Mouse (Mus musculus) MEL-GATA-1-ER (cell line): ENCODE data around the gene Gm29564.
"Not testable (repeated sequence)": the region's sequence is repeated elsewhere in the genome, so short reads cannot be mapped to it uniquely, and the experiment has no call there.

Experiments used
- DNase-seq: peaks from one replicate; pipeline ENCODE4 v3.0.0-alpha.2; 2012; ENCODE audit warnings: low read depth; ENCODE audit errors: extremely low read depth

Gene Gm29564

GRCm38 (mm10) chrY:78212693-78213092 is at the start of gene Gm29564:
Gene Gm29564 (plus strand): TSS chrY:78212993.
- not testable (repeated sequence) for DNase-seq
